Mouse (Mus musculus): ENCODE data around the gene 1700019A02Rik. TPM values are rescaled to one million over a fixed set of nuclear protein-coding genes. Genes with fewer than 3 reads are reported as not detected.

The 1700019A02Rik gene
- polyA plus RNA-seq (2012; rRNA removed): not detected in 2 replicates

DNA sequence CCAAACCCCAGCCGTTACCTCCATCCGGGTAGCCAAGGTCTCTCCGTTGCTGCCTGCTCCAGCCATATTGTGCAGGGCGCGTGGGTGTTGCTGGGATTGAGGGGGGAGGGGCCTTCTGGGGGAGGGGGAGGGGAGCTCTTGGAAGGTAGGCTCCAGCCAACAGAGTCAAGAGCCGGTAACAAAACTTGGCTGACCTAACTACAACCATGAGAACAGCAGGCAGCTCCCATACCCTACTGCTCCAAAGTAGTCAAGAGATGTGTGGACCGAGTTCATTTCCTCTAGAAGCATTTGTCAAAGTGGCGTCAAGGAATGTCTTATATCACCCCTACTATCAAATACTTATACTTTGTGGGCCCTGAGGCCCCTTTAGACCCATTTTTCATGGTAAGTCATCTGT lies at the start of gene 1700019A02Rik:
Gene 1700019A02Rik (minus strand): TSS at position 101 of the 400 bp plus-strand sequence.

Other genes starting within 250 kb of the 1700019A02Rik start
- 2.5 and 3.5 TPM in 2 replicates for gene 1700019D03Rik, start 167.5 kb downstream of the 1700019A02Rik start, polyA plus RNA-seq (2012; rRNA removed)
- not detected in 2 replicates for gene Mstn, start 126.0 kb downstream of the 1700019A02Rik start, polyA plus RNA-seq (2012; rRNA removed)
- gene Pms1, start 109.4 kb upstream of the 1700019A02Rik start, polyA plus RNA-seq (2012; rRNA removed): 0.80 and 1.1 TPM in 2 replicates
- gene Ormdl1, start 109.5 kb upstream of the 1700019A02Rik start, polyA plus RNA-seq (2012; rRNA removed): 3.5 and 4.3 TPM in 2 replicates
- gene Gm28778, start 109.5 kb upstream of the 1700019A02Rik start, polyA plus RNA-seq (2012; rRNA removed): 20.6 and 26.4 TPM in 2 replicates
- 1.3 and 1.5 TPM in 2 replicates for gene Osgepl1, start 126.0 kb upstream of the 1700019A02Rik start, polyA plus RNA-seq (2012; rRNA removed)
- gene Asdurf, start 165.0 kb upstream of the 1700019A02Rik start, polyA plus RNA-seq (2012; rRNA removed): not detected in 2 replicates
- gene Gm28551, start 165.0 kb upstream of the 1700019A02Rik start, polyA plus RNA-seq (2012; rRNA removed): not detected in 2 replicates
- gene Asnsd1, start 165.1 kb upstream of the 1700019A02Rik start, polyA plus RNA-seq (2012; rRNA removed): 3.1 and 3.2 TPM in 2 replicates